Mouse (Mus musculus) left cerebral cortex, adult 8-10 months (tissue): ENCODE data around the gene Gm20388. TPM values are rescaled to one million over a fixed set of nuclear protein-coding genes. Genes with fewer than 3 reads are reported as not detected.
A peak's percentile ranks its signal among the peaks of the same experiment; 100 is the strongest.

Source experiments
- DNase-seq, 2 experiments: peaks; one replicate each; pipeline ENCODE4 v3.0.0; 2022; ENCODE audit warnings: low spot score in 2 of 2
- total RNA-seq, 4 experiments: library from RNA; stranded (reverse); gene quantifications; 2 replicates each; pipeline ENCODE4 v1.2.4; 2022

The Gm20388 gene
- total RNA-seq, 4 experiments from 2014 or later, result 10.4 to 20.8 (median 16.4) TPM

GRCm38 (mm10) chr8:123859648-123860259, 3949.1 kb downstream of the Gm20388 start, which contains the start of gene Ccsap:
TSS of gene Ccsap (minus strand) at chr8:123860209.
- peak; percentile 64 to 73 for DNase-seq

- no peak for DNase-seq
Observed at GRCm38 (mm10) chr8:123860386-123860785, 3949.7 kb downstream of the Gm20388 start.

- no peak for DNase-seq
Observed at GRCm38 (mm10) chr8:123865786-123866185, 3955.1 kb downstream of the Gm20388 start.

GRCm38 (mm10) chr8:123866971-123867370, 3956.3 kb downstream of the Gm20388 start:
- no peak for DNase-seq

GRCm38 (mm10) chr8:123872048-123872447, 3961.4 kb downstream of the Gm20388 start:
- DNase-seq, result no peak

GRCm38 (mm10) chr8:123873364-123873763, 3962.7 kb downstream of the Gm20388 start:
- DNase-seq, result no peak

GRCm38 (mm10) chr8:123874324-123874723, 3963.7 kb downstream of the Gm20388 start:
- peak in 1 of 2 experiments; percentile 75 for DNase-seq

- DNase-seq, result no peak
Observed at GRCm38 (mm10) chr8:123877865-123878264, 3967.2 kb downstream of the Gm20388 start.

- DNase-seq, result peak; percentile 45 to 92
Observed at GRCm38 (mm10) chr8:123880271-123880670, 3969.6 kb downstream of the Gm20388 start.

- no peak for DNase-seq
Observed at GRCm38 (mm10) chr8:123880821-123881350, 3970.2 kb downstream of the Gm20388 start.

GRCm38 (mm10) chr8:123882412-123882811, 3971.8 kb downstream of the Gm20388 start:
- DNase-seq, result no peak

- DNase-seq, result no peak
Observed at GRCm38 (mm10) chr8:123883094-123883493, 3972.5 kb downstream of the Gm20388 start.

- peak in 1 of 2 experiments; percentile 90 for DNase-seq
Observed at GRCm38 (mm10) chr8:123884721-123885565, 3974.3 kb downstream of the Gm20388 start.

- DNase-seq, result no peak
Observed at GRCm38 (mm10) chr8:123887163-123887562, 3976.5 kb downstream of the Gm20388 start.

- DNase-seq, result no peak
Observed at GRCm38 (mm10) chr8:123887956-123888355, 3977.3 kb downstream of the Gm20388 start.

GRCm38 (mm10) chr8:123889797-123890196, 3979.2 kb downstream of the Gm20388 start:
- no peak for DNase-seq

- DNase-seq, result no peak
Observed at GRCm38 (mm10) chr8:123891271-123891670, 3980.6 kb downstream of the Gm20388 start.

GRCm38 (mm10) chr8:123891883-123892585, 3981.4 kb downstream of the Gm20388 start:
- peak; percentile 72 to 88 for DNase-seq

GRCm38 (mm10) chr8:123892586-123893155, 3982.0 kb downstream of the Gm20388 start:
- DNase-seq, result no peak

GRCm38 (mm10) chr8:123893413-123893812, 3982.8 kb downstream of the Gm20388 start:
- no peak for DNase-seq

- DNase-seq, result no peak
Observed at GRCm38 (mm10) chr8:123894502-123895097, 3984.0 kb downstream of the Gm20388 start, which contains the start of gene Acta1. TSS of gene Acta1 (minus strand) at chr8:123894751.
